In genomic region chr1:175346162-175346561, GRCm38 (mm10) we compare ENCODE assay signal across 13 mouse cellular contexts.
"Had no signal": no experiment of that assay in that cellular context is flagged by ENCODE, and none has a peak within 500 bp of the region (broad histone marks: within the 10 kb centered on the region; RNA-seq: fewer than 3 reads in every experiment).

No protein-coding gene starts in this region.

- H3K4me1 ChIP-seq: limb, embryonic 15.5 days; liver, embryonic 13.5 days; lung, embryonic 15.5 days; megakaryocyte, embryonic 14.5 days had no signal

- DNase-seq: kidney, adult 9 months; kidney, postnatal 25 days; liver, embryonic 13.5 days; liver, postnatal 0 days; lung, postnatal 14 days; right cerebral cortex, postnatal 14 days; thymus, postnatal 4 days had no signal

- H3K27ac ChIP-seq: limb, embryonic 15.5 days; liver, embryonic 13.5 days; lung, embryonic 15.5 days; macrophage had no signal

- H3K27me3 ChIP-seq: limb, embryonic 15.5 days; liver, embryonic 13.5 days; lung, embryonic 15.5 days; megakaryocyte, embryonic 14.5 days had no signal

- H3K4me2 ChIP-seq: limb, embryonic 15.5 days; liver, embryonic 13.5 days; lung, embryonic 15.5 days; midbrain, embryonic 11.5 days had no signal

- H3K9me3 ChIP-seq: limb, embryonic 15.5 days; liver, embryonic 13.5 days; lung, embryonic 15.5 days had no signal

- H3K4me3 ChIP-seq: limb, embryonic 15.5 days; liver, embryonic 13.5 days; lung, embryonic 15.5 days had no signal

- H3K9ac ChIP-seq: limb, embryonic 15.5 days; liver, embryonic 13.5 days; liver, postnatal 0 days; lung, embryonic 15.5 days had no signal

- ATAC-seq: liver, postnatal 0 days; midbrain, embryonic 16.5 days had no signal

- H3K36me3 ChIP-seq: limb, embryonic 15.5 days; liver, embryonic 13.5 days; lung, embryonic 15.5 days had no signal
